Mouse (Mus musculus) midbrain, embryonic 11.5 days (tissue): Measurements from ENCODE around the gene Frem2. TPM values are rescaled to one million over a fixed set of nuclear protein-coding genes. Genes with fewer than 3 reads are reported as not detected.

Experiments used
- ATAC-seq: fragments of 200-750 bp; cut with Nextera tagmentation; 2 replicates; pipeline ENCODE4 v1.8.0; 2017; ENCODE audit warnings: moderate TSS enrichment, moderate library complexity; ENCODE audit not compliant: low FRiP score
- DNase-seq: peaks from one replicate; pipeline ENCODE4 v3.0.0; 2015; ENCODE audit warnings: low spot score; ENCODE audit errors: missing footprints
- H3K27ac ChIP-seq: fragments of 300-500 bp; sonication (generic); 2 replicates; pipeline ENCODE4 v1.5.1; 2014; ENCODE audit warnings: low read depth, low read length
- H3K27me3 ChIP-seq: fragments of 300-500 bp; sonication (generic); 2 replicates; pipeline ENCODE4 v1.6.1; 2014; ENCODE audit warnings: mild to moderate bottlenecking, low read length, moderate library complexity, mixed read lengths; ENCODE audit not compliant: control insufficient read depth, insufficient read depth
- H3K36me3 ChIP-seq: fragments of 300-500 bp; sonication (generic); 2 replicates; pipeline ENCODE4 v1.6.1; 2014; ENCODE audit warnings: mild to moderate bottlenecking, low read length, moderate library complexity, mixed read lengths; ENCODE audit not compliant: control insufficient read depth, insufficient read depth
- H3K4me1 ChIP-seq: fragments of 300-500 bp; sonication (generic); 2 replicates; pipeline ENCODE4 v1.6.1; 2014; ENCODE audit warnings: low read length; ENCODE audit not compliant: control insufficient read depth, insufficient read depth
- H3K4me2 ChIP-seq: fragments of 300-500 bp; sonication (generic); 2 replicates; pipeline ENCODE4 v1.6.1; 2014; ENCODE audit warnings: mild to moderate bottlenecking, moderate library complexity
- H3K4me3 ChIP-seq: fragments of 300-500 bp; sonication (generic); 2 replicates; pipeline ENCODE4 v1.5.1; 2014; ENCODE audit warnings: low read depth, low read length
- H3K9ac ChIP-seq: fragments of 300-500 bp; sonication (generic); 2 replicates; pipeline ENCODE4 v1.6.1; 2014; ENCODE audit warnings: low read length
- H3K9me3 ChIP-seq: fragments of 300-500 bp; sonication (generic); 2 replicates; pipeline ENCODE4 v1.6.1; 2016; ENCODE audit warnings: low read length; ENCODE audit not compliant: control insufficient read depth
- WGBS: fragments of 180-500 bp; shearing (Covaris S2); extraction: QIAGEN DNeasy Blood & Tissue Kit; methylation state at CpG from one replicate; pipeline ENCODE4 v1.1.7; 2014; 5-methylcytosine and 5-hydroxymethylcytosine counted together
- polyA plus RNA-seq: library from polyadenylated mRNA; unstranded; fragments of >200 nt; fragmentation: Nextera tagmentation; extraction: Ambion mirVana; gene quantifications from 2 replicates; pipeline ENCODE4 v1.2.1, GENCODE M21; 2014

Gene Frem2
- polyA plus RNA-seq, 1 experiment from 2014 or later: 1.7 TPM

GRCm38 (mm10) chr3:53498351-53498905, 158.7 kb downstream of the Frem2 start:
- 94% methylated on average over 6 of the region's 6 CpGs for WGBS
- Histone ChIP-seq H3K9ac (no peak overlapping the region), H3K36me3 (no peaks in the 10 kb centered on the region), H3K9me3 (no peaks in the 10 kb centered on the region), H3K27me3 (no peaks in the 10 kb centered on the region), H3K27ac (no peak overlapping the region), H3K4me2 (no peak overlapping the region), H3K4me1 (no peaks in the 10 kb centered on the region), H3K4me3 (no peak overlapping the region)
- DNase-seq (no peak), ATAC-seq (no peak)

DNA sequence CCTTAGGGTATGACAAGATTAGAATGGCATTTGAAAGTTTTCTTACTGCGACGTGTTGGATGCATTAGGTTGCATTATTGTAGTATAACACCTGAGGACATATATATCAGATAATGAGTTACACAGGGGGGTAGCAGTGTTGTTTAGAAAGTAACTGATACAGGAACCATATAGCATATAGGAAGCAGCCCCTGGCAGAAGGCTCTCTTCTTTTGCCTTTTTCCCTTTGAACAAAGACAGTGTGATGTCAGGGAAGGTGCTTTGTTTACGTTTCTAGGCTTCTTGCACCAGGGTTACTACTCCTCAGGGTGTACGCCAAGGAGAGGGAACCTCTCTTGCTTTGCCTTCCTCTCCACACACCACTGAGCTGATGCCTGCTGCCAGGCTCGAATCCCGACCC, 168.8 kb downstream of the Frem2 start, which contains the start of gene Stoml3:
Stoml3 (plus strand) TSS at position 301 of the 400 bp plus-strand sequence.
- Histone ChIP-seq H3K9me3 (no peaks in the 10 kb centered on the region), H3K4me2 (no peak within 1 kb of the TSS), H3K27ac (no peak within 1 kb of the TSS), H3K27me3 (no peaks in the 10 kb centered on the region), H3K36me3 (no peaks in the 10 kb centered on the region), H3K4me3 (no peak within 1 kb of the TSS), H3K4me1 (no peaks in the 10 kb centered on the region), H3K9ac (no peak within 1 kb of the TSS)
- ATAC-seq (no peak), DNase-seq (no peak)
- 73% methylated on average over 6 of the region's 6 CpGs for WGBS

GRCm38 (mm10) chr3:53486996-53487576, 170.1 kb downstream of the Frem2 start:
- Histone ChIP-seq H3K4me2 (no peak overlapping the region), H3K27me3 (no peaks in the 10 kb centered on the region), H3K4me3 (no peak overlapping the region), H3K9me3 (no peaks in the 10 kb centered on the region), H3K27ac (no peak overlapping the region), H3K36me3 (no peaks in the 10 kb centered on the region), H3K4me1 (no peaks in the 10 kb centered on the region), H3K9ac (no peak overlapping the region)
- 74% methylated on average over 9 of the region's 9 CpGs for WGBS
- no peak for ATAC-seq
- peak; percentile 26 for DNase-seq

- no peak for DNase-seq
- Histone ChIP-seq H3K4me3 (no peak overlapping the region), H3K4me2 (no peak overlapping the region), H3K27me3 (no peaks in the 10 kb centered on the region), H3K9ac (no peak overlapping the region), H3K9me3 (no peaks in the 10 kb centered on the region), H3K4me1 (no peaks in the 10 kb centered on the region), H3K36me3 (no peaks in the 10 kb centered on the region), H3K27ac (no peak overlapping the region)
- no peak for ATAC-seq
- WGBS: 89% methylated on average over 10 of the region's 10 CpGs
These were observed 170.6 kb downstream of the Frem2 start for GRCm38 (mm10) chr3:53486561-53486960.

DNA sequence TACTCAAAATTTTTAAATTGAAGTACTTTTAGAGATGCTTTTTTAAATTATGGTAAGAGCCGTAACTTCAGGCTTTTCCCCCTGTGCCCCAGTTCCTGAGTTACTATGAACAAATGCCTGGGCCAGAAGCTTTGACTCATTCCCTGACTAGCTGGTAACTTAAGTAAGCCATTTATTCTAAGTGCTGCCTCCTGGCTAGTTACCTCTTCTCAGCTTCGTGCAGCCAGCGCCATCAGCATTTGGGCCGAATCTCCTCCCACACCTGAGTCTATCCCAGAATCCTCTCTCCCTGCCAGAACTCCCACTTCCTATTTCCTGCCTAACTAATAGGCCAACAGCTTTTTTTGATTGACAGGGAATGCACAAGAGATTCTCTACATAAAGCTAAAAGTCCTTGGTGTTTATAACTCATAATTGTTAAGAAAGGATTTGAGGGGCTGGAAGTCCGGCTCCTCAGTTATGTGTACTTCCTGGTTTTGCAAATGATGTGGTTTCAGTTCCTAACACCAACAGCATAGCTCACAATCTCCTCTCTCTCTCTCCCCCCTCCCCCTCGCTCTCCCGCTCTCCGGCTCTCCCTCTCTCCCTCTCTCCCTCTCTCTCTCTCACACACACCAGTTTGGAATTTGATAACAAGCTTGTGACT, 173.6 kb downstream of the Frem2 start:
- H3K36me3 ChIP-seq: peaks cover 5% of the 10 kb centered on the region; the same call in 1 of the 2 replicates

GRCm38 (mm10) chr3:53478419-53479046, 178.6 kb downstream of the Frem2 start:
- no peak overlapping the region for H3K4me3 ChIP-seq
- H3K27ac ChIP-seq: no peak overlapping the region
- no peaks in the 10 kb centered on the region for H3K9me3 ChIP-seq
- peaks cover 29% of the 10 kb centered on the region for H3K36me3 ChIP-seq
- H3K4me2 ChIP-seq: no peak overlapping the region
- no peaks in the 10 kb centered on the region for H3K27me3 ChIP-seq
- H3K9ac ChIP-seq: no peak overlapping the region
- WGBS: 96% methylated on average over 30 of the region's 30 CpGs
- no peak for DNase-seq
- H3K4me1 ChIP-seq: no peaks in the 10 kb centered on the region
- ATAC-seq: 0 out of 2 replicates have a peak, but pooled peaks have one; percentile 14

More for the DNA sequence above, 173.6 kb downstream of the Frem2 start:
- DNase-seq: peak; percentile 60
- Histone ChIP-seq H3K27me3 (no peaks in the 10 kb centered on the region), H3K4me3 (no peak overlapping the region), H3K27ac (no peak overlapping the region), H3K9me3 (no peaks in the 10 kb centered on the region), H3K4me1 (no peaks in the 10 kb centered on the region), H3K9ac (no peak overlapping the region), H3K4me2 (no peak overlapping the region)
- WGBS: 94% methylated on average over 8 of the region's 8 CpGs
- no peak for ATAC-seq

DNA sequence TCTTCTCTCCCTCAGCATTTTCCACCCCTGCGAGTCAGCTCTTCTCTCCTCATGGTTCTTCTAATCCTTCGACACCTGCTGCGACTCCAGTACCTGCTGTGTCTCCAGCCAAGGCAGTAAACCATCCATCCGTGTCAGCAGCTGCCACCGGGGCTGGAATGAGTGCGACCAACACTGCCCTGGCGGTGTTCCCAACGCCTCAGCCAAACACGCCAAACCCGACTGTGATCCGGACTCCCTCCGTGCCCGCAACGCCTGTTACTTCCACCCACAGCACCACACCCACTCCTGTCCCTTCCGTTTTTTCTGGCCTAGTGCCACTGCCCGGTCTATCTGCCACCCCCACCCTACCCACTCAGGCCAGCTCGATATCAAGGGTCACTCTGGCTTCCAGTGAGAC, 179.7 kb downstream of the Frem2 start:
- no peak for ATAC-seq
- peaks cover 40% of the 10 kb centered on the region for H3K36me3 ChIP-seq
- WGBS: 95% methylated on average over 17 of the region's 17 CpGs

DNA sequence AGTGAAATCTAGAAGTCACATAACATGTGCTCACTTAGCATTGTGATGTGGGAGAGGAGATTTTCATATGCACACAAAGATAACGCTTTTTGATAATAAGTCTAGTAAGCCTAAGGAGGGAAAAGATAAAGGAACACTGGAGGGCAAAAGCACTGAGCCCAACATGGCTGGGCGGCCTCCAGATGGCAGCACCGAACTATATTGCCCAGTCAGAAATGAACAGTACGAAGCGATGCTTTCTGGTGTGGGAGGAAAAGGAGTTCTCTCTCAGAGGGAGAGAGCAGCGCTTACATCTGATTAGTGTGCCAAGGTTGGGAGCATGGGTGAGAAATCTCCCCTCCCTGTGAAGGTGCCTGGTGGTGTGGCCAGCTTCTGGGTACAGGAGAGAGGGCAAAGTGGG, 181.3 kb downstream of the Frem2 start:
- H3K4me2 ChIP-seq: no peak overlapping the region
- DNase-seq (peak; percentile 82), ATAC-seq (no peak; the same call in 1 of the 2 replicates)
- no peaks in the 10 kb centered on the region for H3K27me3 ChIP-seq
- no peak overlapping the region for H3K27ac ChIP-seq
- no peak overlapping the region for H3K4me3 ChIP-seq
- no peak overlapping the region for H3K9ac ChIP-seq
- H3K9me3 ChIP-seq: no peaks in the 10 kb centered on the region
- H3K4me1 ChIP-seq: no peaks in the 10 kb centered on the region
- 78% methylated on average over 6 of the region's 6 CpGs for WGBS
- H3K36me3 ChIP-seq: peaks cover 44% of the 10 kb centered on the region

More for the DNA sequence above, 179.7 kb downstream of the Frem2 start:
- no peak overlapping the region for H3K4me3 ChIP-seq
- H3K9ac ChIP-seq: no peak overlapping the region
- no peaks in the 10 kb centered on the region for H3K4me1 ChIP-seq
- no peaks in the 10 kb centered on the region for H3K27me3 ChIP-seq
- no peak overlapping the region for H3K27ac ChIP-seq
- H3K9me3 ChIP-seq: no peaks in the 10 kb centered on the region
- H3K4me2 ChIP-seq: no peak overlapping the region
- peak; percentile 21 for DNase-seq

DNA sequence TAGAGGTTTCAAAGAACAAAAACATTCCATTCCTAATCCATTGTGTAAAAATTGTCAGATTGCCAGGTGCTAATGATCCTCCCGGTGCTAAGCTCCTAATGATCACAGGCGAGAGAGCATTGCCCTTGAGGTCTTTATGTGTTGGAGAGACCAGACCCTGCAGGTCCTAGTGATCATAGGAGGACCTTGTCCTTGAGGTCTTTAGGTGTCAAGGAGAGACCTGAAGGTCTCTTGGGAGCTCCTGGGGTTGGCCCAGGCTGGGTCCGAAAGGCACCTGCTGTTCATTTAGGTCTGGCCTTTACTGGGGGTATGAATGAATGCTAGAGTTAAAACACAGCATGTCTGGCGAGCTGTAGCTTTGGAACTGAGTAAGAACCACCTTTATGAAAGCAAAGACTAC, 183.0 kb downstream of the Frem2 start:
- ATAC-seq (no peak), DNase-seq (peak; percentile 73)
- no peak overlapping the region for H3K4me3 ChIP-seq
- no peaks in the 10 kb centered on the region for H3K4me1 ChIP-seq
- WGBS: 84% methylated on average over 4 of the region's 4 CpGs
- H3K27ac ChIP-seq: no peak overlapping the region
- no peaks in the 10 kb centered on the region for H3K27me3 ChIP-seq
- H3K36me3 ChIP-seq: peaks cover 43% of the 10 kb centered on the region
- H3K9me3 ChIP-seq: no peaks in the 10 kb centered on the region
- no peak overlapping the region for H3K4me2 ChIP-seq
- no peak overlapping the region for H3K9ac ChIP-seq
